Mouse (Mus musculus) ES-E14 (cell line): Measurements from ENCODE around the gene Hist1h3d. TPM values are rescaled to one million over a fixed set of nuclear protein-coding genes. Genes with fewer than 3 reads are reported as not detected.
"Not testable (repeated sequence)": the region's sequence is repeated elsewhere in the genome, so short reads cannot be mapped to it uniquely, and the experiment has no call there.

Experiments
- DNase-seq: peaks from one replicate; pipeline ENCODE4 v3.0.0-alpha.2; 2013; ENCODE audit warnings: low read depth, low spot score
- H3K27ac ChIP-seq: 2 replicates; pipeline ENCODE4 v1.5.1; 2012; ENCODE audit warnings: low read depth, mild to moderate bottlenecking, low read length, moderate library complexity, mixed read lengths; ENCODE audit not compliant: poor library complexity, insufficient read depth, severe bottlenecking
- H3K36me3 ChIP-seq: 2 replicates; pipeline ENCODE4 v1.6.1; 2012; ENCODE audit warnings: mild to moderate bottlenecking, low read length, moderate library complexity, mixed read lengths; ENCODE audit not compliant: control insufficient read depth, poor library complexity, insufficient read depth, severe bottlenecking
- H3K4me1 ChIP-seq, 2 experiments: fragments of 150-350 bp in 1 of 2; sonication (generic) in 1 of 2; 2 replicates each; pipeline ENCODE4 v1.6.1; 2012; ENCODE audit warnings: low read length in 2 of 2, mild to moderate bottlenecking in 1 of 2, mixed read lengths in 1 of 2; ENCODE audit not compliant: control insufficient read depth in 2 of 2, insufficient read depth in 2 of 2, poor library complexity in 1 of 2
- H3K4me3 ChIP-seq, 2 experiments: fragments of 150-350 bp in 1 of 2; sonication (generic) in 1 of 2; 2 replicates each; pipeline ENCODE4 v1.5.1; 2012; ENCODE audit warnings: low read length in 2 of 2, low read depth in 1 of 2, mild to moderate bottlenecking in 1 of 2, mixed read lengths in 1 of 2; ENCODE audit not compliant: insufficient read depth in 1 of 2, poor library complexity in 1 of 2, severe bottlenecking in 1 of 2
- H3K9ac ChIP-seq: 2 replicates; pipeline ENCODE4 v1.6.1; 2012; ENCODE audit warnings: low read depth, mild to moderate bottlenecking, low read length, mixed read lengths; ENCODE audit not compliant: poor library complexity, insufficient read depth, severe bottlenecking
- H3K9me3 ChIP-seq: fragments of 150-350 bp; sonication (generic); 2 replicates; pipeline ENCODE4 v1.6.1; 2012; ENCODE audit warnings: low read depth, mild to moderate bottlenecking, low read length; ENCODE audit not compliant: control insufficient read depth, insufficient read depth
- CHD2 ChIP-seq: IDR thresholded peaks from 2 replicates; pipeline ENCODE4 v1.6.1; 2014; ENCODE audit warnings: mild to moderate bottlenecking, low read depth, low read length, inconsistent platforms
- HCFC1 ChIP-seq: IDR thresholded peaks from 2 replicates; pipeline ENCODE4 v1.6.1; 2012; ENCODE audit warnings: low read length, inconsistent platforms, borderline replicate concordance; ENCODE audit not compliant: insufficient read depth
- MAFK ChIP-seq: IDR thresholded peaks from 2 replicates; pipeline ENCODE4 v1.6.1; 2014; ENCODE audit warnings: mild to moderate bottlenecking, low read depth, low read length, inconsistent platforms; ENCODE audit not compliant: insufficient read depth
- ZC3H11A ChIP-seq: IDR thresholded peaks from 2 replicates; pipeline ENCODE4 v1.6.1; 2012; ENCODE audit warnings: low read depth, mild to moderate bottlenecking, inconsistent platforms, low read length, borderline replicate concordance
- ZNF384 ChIP-seq: IDR thresholded peaks from 2 replicates; pipeline ENCODE4 v1.6.1; 2012; ENCODE audit warnings: low read depth, low read length, inconsistent platforms
- in situ Hi-C, 2 experiments: fragments of 600-800 bp; cut with MboI; formaldehyde crosslinking; loops; one replicate each; pipeline ENCODE4 v1.15.1; 2025; ENCODE audit warnings: low sequenced_read_pairs in 2 of 2, inconsistent platforms in 1 of 2; ENCODE audit not compliant: unreplicated experiment in 2 of 2
- total RNA-seq: library from RNA; depleted of rRNA; stranded (reverse); fragments of 300-350 nt; gene quantifications from 2 replicates; pipeline ENCODE4 v1.2.3, GENCODE M21; 2012

Hist1h3d gene
- total RNA-seq, 1 experiment = 103 TPM

DNA sequence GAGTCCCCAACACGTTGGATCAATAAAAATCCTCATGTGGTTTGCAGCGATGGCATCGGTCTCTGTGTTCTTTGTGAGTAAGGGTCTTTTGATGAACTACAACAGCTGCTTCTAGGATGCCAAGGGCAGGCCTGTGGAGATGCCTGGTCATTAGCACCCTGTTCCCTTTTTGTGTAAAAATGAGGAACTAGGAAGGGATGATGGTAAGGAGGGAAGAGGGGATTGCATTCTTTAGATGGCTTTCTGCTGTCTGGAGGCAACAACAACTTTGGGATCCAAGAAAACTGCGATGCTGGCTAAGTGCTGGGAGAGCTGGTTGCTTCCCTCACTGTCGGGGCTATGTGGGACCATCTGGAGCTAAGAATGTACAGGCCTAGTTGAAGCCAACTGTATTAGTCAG is 37.3 kb upstream of the Hist1h3d start:
- no peak overlapping the region for H3K27ac ChIP-seq
- peak overlapping the region in 1 of 2 experiments; percentile 28; a peak in 1 of 4 replicates for H3K4me3 ChIP-seq

DNA sequence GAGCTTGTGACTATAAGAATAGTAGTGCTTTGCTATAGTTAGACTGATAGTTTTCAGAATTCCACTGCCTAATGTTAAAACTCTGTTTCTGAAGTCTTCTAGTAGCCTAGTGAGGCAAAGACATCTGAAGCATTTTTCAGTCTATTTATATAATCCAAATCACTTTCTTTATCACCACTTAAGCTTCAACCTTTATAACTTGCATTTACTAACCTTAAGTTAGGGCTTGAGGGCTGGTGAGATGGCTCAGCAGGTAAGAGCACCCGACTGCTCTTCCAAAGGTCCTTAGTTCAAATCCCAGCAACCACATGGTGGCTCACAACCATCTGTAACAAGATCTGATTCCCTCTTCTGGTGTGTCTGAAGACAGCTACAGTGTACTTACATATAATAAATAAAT is 35.7 kb upstream of the Hist1h3d start:
- not testable (repeated sequence) for H3K9me3 ChIP-seq, H3K27ac ChIP-seq, H3K4me1 ChIP-seq, H3K36me3 ChIP-seq, DNase-seq, H3K4me3 ChIP-seq, H3K9ac ChIP-seq
- in situ Hi-C loops = loop anchor here in 1 of 2 experiments (25.0 kb wide), 1 partner anchor 1503 kb away; the partner anchor contains the start of genes Hist1h2ag, Hist1h2ah, Hist1h2bj and Hist1h2bk

More for the DNA sequence above, 37.3 kb upstream of the Hist1h3d start:
- no peaks in the 10 kb centered on the region for H3K9me3 ChIP-seq
- DNase-seq = no peak
- in situ Hi-C loops = loop anchor here in 1 of 2 experiments (25.0 kb wide), 1 partner anchor 1501 kb away; the partner anchor contains the start of genes Hist1h2ag, Hist1h2ah, Hist1h2bj and Hist1h2bk
- H3K9ac ChIP-seq = peak overlapping the region; percentile 51; the same call in 1 of the 2 replicates
- TF ChIP-seq ZC3H11A (no peak), ZNF384 (no peak), CHD2 (no peak), MAFK (no peak), HCFC1 (no peak)
- H3K4me1 ChIP-seq = no peaks in the 10 kb centered on the region
- no peaks in the 10 kb centered on the region for H3K36me3 ChIP-seq

DNA sequence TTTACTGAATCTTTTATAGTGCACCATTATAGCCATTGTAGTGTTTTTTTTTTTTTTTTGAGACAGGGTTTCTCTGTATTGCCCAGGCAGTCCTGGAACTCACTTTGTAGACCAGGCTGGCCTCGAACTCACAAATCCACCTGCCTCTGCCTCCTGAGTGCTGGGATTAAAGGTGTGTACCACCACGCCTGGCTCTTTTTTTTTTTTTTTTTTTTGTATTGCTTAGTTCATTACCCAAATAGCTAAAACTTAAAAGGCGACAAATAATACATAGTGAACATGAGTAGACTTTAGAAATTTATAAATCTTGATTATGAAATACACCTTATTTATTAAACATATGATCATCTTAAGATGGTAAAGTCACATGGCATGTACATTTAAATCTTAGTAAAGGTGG is 34.1 kb upstream of the Hist1h3d start:
- Histone ChIP-seq H3K27ac (no peak overlapping the region), H3K4me3 (no peak overlapping the region), H3K4me1 (no peaks in the 10 kb centered on the region; a peak in 1 of 4 replicates), H3K9me3 (no peaks in the 10 kb centered on the region), H3K9ac (no peak overlapping the region), H3K36me3 (no peaks in the 10 kb centered on the region)
- DNase-seq = no peak
- TF ChIP-seq ZNF384 = 0 out of 2 replicates have a peak, but pooled peaks have one; percentile 38
- TF ChIP-seq ZC3H11A = no peak
- in situ Hi-C loops = loop anchor here in 1 of 2 experiments (25.0 kb wide), 1 partner anchor 1504 kb away; the partner anchor contains the start of genes Hist1h2ag, Hist1h2ah, Hist1h2bj and Hist1h2bk

DNA sequence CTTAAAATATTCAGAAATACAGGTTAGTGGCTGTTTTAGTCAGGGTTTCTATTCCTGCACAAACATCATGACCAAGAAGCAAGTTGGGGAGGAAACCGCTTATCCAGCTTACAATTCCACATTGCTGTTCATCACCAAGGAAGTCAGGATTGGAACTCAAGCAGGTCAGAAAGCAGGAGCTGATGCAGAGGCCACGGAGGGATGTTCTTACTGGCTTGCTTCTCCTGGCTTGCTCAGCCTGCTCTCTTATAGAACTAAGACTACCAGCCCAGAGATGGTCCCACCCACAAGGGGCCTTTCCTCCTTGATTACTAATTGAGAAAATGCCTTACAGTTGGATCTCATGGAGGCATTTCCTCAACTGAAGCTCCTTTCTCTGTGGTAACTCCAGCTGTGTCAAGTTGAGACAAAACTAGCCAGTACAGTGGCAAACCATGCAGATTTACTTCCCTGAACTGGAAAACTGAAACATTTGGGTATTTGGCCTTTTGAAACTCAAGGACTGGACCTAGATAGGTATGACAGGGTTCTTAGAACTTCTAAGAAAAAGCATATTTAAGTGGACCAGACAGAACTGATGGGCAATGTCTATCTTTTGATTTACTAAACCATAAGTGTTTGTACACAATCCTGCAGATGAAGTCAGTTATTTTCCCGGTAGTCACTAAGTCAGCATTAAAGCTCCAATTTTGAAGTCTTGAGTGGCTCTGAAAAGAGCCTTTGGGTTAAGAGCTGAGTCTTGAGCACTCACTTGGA is 33.2 kb upstream of the Hist1h3d start:
- not testable (repeated sequence) for H3K4me1 ChIP-seq, H3K36me3 ChIP-seq, DNase-seq, H3K9me3 ChIP-seq
- in situ Hi-C loops = loop anchor here in 1 of 2 experiments (25.0 kb wide), 1 partner anchor 1505 kb away; the partner anchor contains the start of genes Hist1h2ag, Hist1h2ah, Hist1h2bj and Hist1h2bk
- Histone ChIP-seq H3K4me3 (peak overlapping the region; percentile 45 to 71), H3K27ac (peak overlapping the region; percentile 49; the same call in 1 of the 2 replicates), H3K9ac (peak overlapping the region; percentile 42)

DNA sequence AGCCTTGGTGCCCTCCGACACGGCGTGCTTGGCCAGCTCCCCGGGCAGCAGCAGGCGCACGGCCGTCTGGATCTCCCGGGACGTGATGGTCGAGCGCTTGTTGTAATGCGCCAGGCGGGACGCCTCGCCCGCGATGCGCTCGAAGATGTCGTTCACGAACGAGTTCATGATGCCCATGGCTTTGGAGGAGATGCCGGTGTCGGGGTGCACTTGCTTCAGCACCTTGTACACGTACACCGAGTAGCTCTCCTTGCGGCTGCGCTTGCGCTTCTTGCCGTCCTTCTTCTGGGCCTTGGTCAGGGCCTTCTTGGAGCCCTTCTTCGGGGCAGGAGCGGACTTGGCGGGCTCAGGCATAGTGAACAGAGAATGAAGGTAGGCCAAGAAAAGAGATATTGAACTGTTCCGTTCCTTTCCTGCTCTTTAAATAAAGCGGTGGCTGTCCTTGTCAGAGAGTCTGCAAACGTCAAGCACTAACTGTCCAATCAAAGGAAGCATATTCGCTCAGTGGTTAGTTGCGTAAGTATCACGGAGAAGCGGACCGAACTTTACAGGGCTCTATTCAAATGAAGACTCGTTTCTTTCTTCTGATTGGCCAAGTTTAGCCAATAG is 32.5 kb upstream of the Hist1h3d start, which contains the start of gene Hist1h2bh:
Hist1h2bh (minus strand) TSS at position 394 of the 609 bp plus-strand sequence.
- H3K27ac ChIP-seq = peak within 1 kb of the TSS; percentile 76; the same call in 1 of the 2 replicates
- in situ Hi-C loops = loop anchor here in 1 of 2 experiments (25.0 kb wide), 1 partner anchor 1506 kb away; the partner anchor contains the start of genes Hist1h2ag, Hist1h2ah, Hist1h2bj and Hist1h2bk
- not testable (repeated sequence) for H3K9me3 ChIP-seq, H3K36me3 ChIP-seq, DNase-seq, H3K4me1 ChIP-seq
- peak within 1 kb of the TSS; percentile 65 for H3K9ac ChIP-seq
- H3K4me3 ChIP-seq = peak within 1 kb of the TSS; percentile 70 to 71
